Mouse (Mus musculus) CD4-positive, CD25-positive, alpha-beta regulatory T cell, adult 4 months (primary cell): Measurements from ENCODE around the gene Ccdc28a. TPM values are rescaled to one million over a fixed set of nuclear protein-coding genes. Genes with fewer than 3 reads are reported as not detected.

Experiments used
- ATAC-seq: one replicate; pipeline ENCODE4 v1.8.0; 2017
- polyA plus RNA-seq, 2 experiments: library from polyadenylated mRNA; unstranded; fragments of 100-300 nt; shearing (Covaris generic); gene quantifications; one replicate each; pipeline ENCODE4 v1.2.1; 2017

Gene Ccdc28a
- polyA plus RNA-seq, 2 experiments from 2014 or later: 42.8 to 50.3 TPM

GRCm38 (mm10) chr10:18194156-18194555, 40.6 kb downstream of the Ccdc28a start:
- no peak for ATAC-seq

GRCm38 (mm10) chr10:18193221-18193620, 41.6 kb downstream of the Ccdc28a start:
- ATAC-seq: peak; percentile 21

GRCm38 (mm10) chr10:18191706-18192105, 43.1 kb downstream of the Ccdc28a start:
- ATAC-seq: no peak

- no peak for ATAC-seq
Measured at GRCm38 (mm10) chr10:18189498-18189897, 45.3 kb downstream of the Ccdc28a start.

GRCm38 (mm10) chr10:18188564-18188963, 46.2 kb downstream of the Ccdc28a start:
- ATAC-seq: no peak

GRCm38 (mm10) chr10:18182246-18182645, 52.6 kb downstream of the Ccdc28a start:
- ATAC-seq: no peak

GRCm38 (mm10) chr10:18177304-18177703, 57.5 kb downstream of the Ccdc28a start:
- ATAC-seq: no peak

GRCm38 (mm10) chr10:18176722-18177121, 58.1 kb downstream of the Ccdc28a start:
- ATAC-seq: no peak

- ATAC-seq: no peak
Measured at GRCm38 (mm10) chr10:18175087-18175486, 59.7 kb downstream of the Ccdc28a start.

Other genes starting within 250 kb of the Ccdc28a start
- 100 to 1,000 TPM; 346 to 495 TPM for gene Abracl, start 211.7 kb downstream of the Ccdc28a start, polyA plus RNA-seq
- 10 to 100 TPM; 34.9 to 39.9 TPM for gene Reps1, start 179.1 kb downstream of the Ccdc28a start, polyA plus RNA-seq
- gene Ect2l, start 24.1 kb downstream of the Ccdc28a start, polyA plus RNA-seq: 1 to 10 TPM; 1.2 to 1.7 TPM
- 1 to 10 TPM; 1.5 to 2.2 TPM for gene Nhsl1, start 84.0 kb upstream of the Ccdc28a start, polyA plus RNA-seq